Mouse (Mus musculus) heart, embryonic 16.5 days (tissue): ENCODE data around the gene Tsc2. TPM values are rescaled to one million over a fixed set of nuclear protein-coding genes. Genes with fewer than 3 reads are reported as not detected.

ENCODE experiments used
- ATAC-seq: fragments of 200-750 bp; cut with Nextera tagmentation; replicated peaks from 2 replicates; pipeline ENCODE4 v1.8.0; 2017; ENCODE audit warnings: moderate number of reproducible peaks; ENCODE audit not compliant: insufficient read depth, low FRiP score; ENCODE audit errors: extremely low read depth
- H3K27ac ChIP-seq: fragments of 300-500 bp; sonication (generic); 2 replicates; pipeline ENCODE4 v1.5.1; 2014; ENCODE audit warnings: mild to moderate bottlenecking, low read length, control low read depth, moderate library complexity
- H3K27me3 ChIP-seq: fragments of 300-500 bp; sonication (generic); 2 replicates; pipeline ENCODE4 v1.6.1; 2014; ENCODE audit warnings: low read length, mixed read lengths; ENCODE audit not compliant: control insufficient read depth, insufficient read depth
- H3K36me3 ChIP-seq: fragments of 300-500 bp; sonication (generic); 2 replicates; pipeline ENCODE4 v1.6.1; 2014; ENCODE audit not compliant: control insufficient read depth, insufficient read depth
- H3K4me1 ChIP-seq: fragments of 300-500 bp; sonication (generic); 2 replicates; pipeline ENCODE4 v1.6.1; 2014; ENCODE audit warnings: low read length, mixed read lengths; ENCODE audit not compliant: control insufficient read depth, insufficient read depth
- H3K4me2 ChIP-seq: fragments of 300-500 bp; sonication (generic); 2 replicates; pipeline ENCODE4 v1.6.1; 2014; ENCODE audit warnings: low read depth, mild to moderate bottlenecking, control low read depth, low read length
- H3K4me3 ChIP-seq: fragments of 300-500 bp; sonication (generic); 2 replicates; pipeline ENCODE4 v1.5.1; 2014; ENCODE audit warnings: mild to moderate bottlenecking, control low read depth, low read length
- H3K9ac ChIP-seq: fragments of 300-500 bp; sonication (generic); 2 replicates; pipeline ENCODE4 v1.6.1; 2014; ENCODE audit warnings: low read length, control low read depth
- H3K9me3 ChIP-seq: fragments of 300-500 bp; sonication (generic); replicated peaks from 2 replicates; pipeline ENCODE4 v1.6.1; 2016; ENCODE audit warnings: low read length; ENCODE audit not compliant: control insufficient read depth
- WGBS: fragments of 180-500 bp; shearing (Covaris S2); extraction: QIAGEN DNeasy Blood & Tissue Kit; methylation state at CpG from one replicate; pipeline ENCODE4 v1.1.7; 2014; 5-methylcytosine and 5-hydroxymethylcytosine counted together
- microRNA-seq: library from miRNA; unstranded; fragments of <30 nt; microRNA quantifications from one replicate; pipeline ENCODE4, GENCODE M21; 2017
- polyA plus RNA-seq: library from polyadenylated mRNA; unstranded; fragments of >200 nt; fragmentation: Nextera tagmentation; extraction: Ambion mirVana; gene quantifications from 2 replicates; pipeline ENCODE4 v1.2.1, GENCODE M21; 2015

The Tsc2 gene
- polyA plus RNA-seq, 1 experiment from 2014 or later, result 48.1 TPM

- H3K4me1 ChIP-seq, result peaks cover 19% of the 10 kb centered on the region
- no peak for ATAC-seq
- H3K36me3 ChIP-seq, result no peaks in the 10 kb centered on the region
- H3K4me3 ChIP-seq, result peak overlapping the region; percentile 85
- no peaks in the 10 kb centered on the region for H3K9me3 ChIP-seq
- H3K9ac ChIP-seq, result peak overlapping the region; percentile 65
- no peaks in the 10 kb centered on the region for H3K27me3 ChIP-seq
- peak overlapping the region; percentile 94 for H3K4me2 ChIP-seq
- 36% methylated on average over 9 of the region's 9 CpGs for WGBS
- peak overlapping the region; percentile 78 for H3K27ac ChIP-seq
These were observed 84.0 kb downstream of the Tsc2 start for GRCm38 (mm10) chr17:24548435-24548834.

DNA sequence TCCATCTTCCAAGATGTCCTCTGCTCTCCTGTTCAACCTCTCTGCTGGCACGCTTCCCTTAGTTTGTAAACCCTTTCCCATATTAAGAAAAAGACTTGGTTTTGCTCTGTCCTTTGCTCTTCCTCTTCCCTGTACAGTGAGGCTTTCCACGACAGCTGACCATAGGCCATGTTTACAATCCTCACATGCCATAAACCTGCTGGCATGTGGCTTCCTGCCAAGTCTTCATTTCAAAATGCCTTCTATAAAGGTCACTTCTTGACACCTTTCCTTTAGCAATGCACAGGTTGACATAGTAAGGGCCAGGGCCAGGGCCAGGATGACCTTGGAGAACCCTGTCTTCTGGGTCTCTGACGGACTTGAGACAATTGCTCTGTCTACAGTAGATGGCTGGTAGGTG, 86.2 kb downstream of the Tsc2 start:
- Histone ChIP-seq H3K36me3 (no peaks in the 10 kb centered on the region), H3K4me3 (no peak overlapping the region), H3K4me1 (peaks cover 14% of the 10 kb centered on the region), H3K9me3 (no peaks in the 10 kb centered on the region), H3K9ac (no peak overlapping the region), H3K27me3 (no peaks in the 10 kb centered on the region), H3K4me2 (no peak overlapping the region), H3K27ac (no peak overlapping the region)
- ATAC-seq, result no peak
- WGBS, result 70% methylated on average over 3 of the region's 3 CpGs

Small RNA genes lying within 50 kb of the gene (microRNA-seq; reads per million reads assigned to microRNA genes)
- gene Gm24589, result not detected

Other genes starting within 250 kb of the Tsc2 start
- 211 and 215 TPM in 2 replicates for gene Rnps1, start 218.1 kb downstream of the Tsc2 start, polyA plus RNA-seq
- 333 and 371 TPM in 2 replicates for gene Eci1, start 206.0 kb downstream of the Tsc2 start, polyA plus RNA-seq
- gene Dnase1l2, start 189.5 kb downstream of the Tsc2 start, polyA plus RNA-seq, result 1.5 and 2.1 TPM in 2 replicates
- 27.7 and 28.8 TPM in 2 replicates for gene E4f1, start 162.3 kb downstream of the Tsc2 start, polyA plus RNA-seq
- 71.1 and 76.0 TPM in 2 replicates for gene Pgp, start 162.2 kb downstream of the Tsc2 start, polyA plus RNA-seq
- 0.21 and 0.25 TPM in 2 replicates for gene Bricd5, start 158.7 kb downstream of the Tsc2 start, polyA plus RNA-seq
- 18.7 and 19.5 TPM in 2 replicates for gene Mlst8, start 153.6 kb downstream of the Tsc2 start, polyA plus RNA-seq
- 0.24 and 0.52 TPM in 2 replicates for gene Caskin1, start 144.0 kb downstream of the Tsc2 start, polyA plus RNA-seq
- gene Traf7, start 104.7 kb downstream of the Tsc2 start, polyA plus RNA-seq, result 77.6 and 80.7 TPM in 2 replicates
- gene Rab26, start 98.4 kb downstream of the Tsc2 start, polyA plus RNA-seq, result 0.87 and 0.92 TPM in 2 replicates
- 17.6 and 18.4 TPM in 2 replicates for gene Pkd1, start 82.8 kb downstream of the Tsc2 start, polyA plus RNA-seq
- gene Nthl1, start 50 bp upstream of the Tsc2 start, polyA plus RNA-seq, result 11.2 and 12.7 TPM in 2 replicates
- 50.8 and 63.9 TPM in 2 replicates for gene Slc9a3r2, start 17.7 kb upstream of the Tsc2 start, polyA plus RNA-seq
- gene Npw, start 25.8 kb upstream of the Tsc2 start, polyA plus RNA-seq, result 0.62 TPM in 1 of 2 replicates, not detected in the other
- 11.9 and 17.0 TPM in 2 replicates for gene Zfp598, start 37.1 kb upstream of the Tsc2 start, polyA plus RNA-seq
- 0.60 and 0.67 TPM in 2 replicates for gene Syngr3, start 57.3 kb upstream of the Tsc2 start, polyA plus RNA-seq
- gene Gfer, start 63.5 kb upstream of the Tsc2 start, polyA plus RNA-seq, result 27.6 and 29.7 TPM in 2 replicates
- gene Noxo1, start 63.6 kb upstream of the Tsc2 start, polyA plus RNA-seq, result 0.97 and 1.2 TPM in 2 replicates
- 44.3 and 47.5 TPM in 2 replicates for gene Tbl3, start 75.0 kb upstream of the Tsc2 start, polyA plus RNA-seq
- not detected in 2 replicates for gene Rnf151, start 85.4 kb upstream of the Tsc2 start, polyA plus RNA-seq
- gene Rps2, start 85.5 kb upstream of the Tsc2 start, polyA plus RNA-seq, result 843 and 891 TPM in 2 replicates
- 570 and 615 TPM in 2 replicates for gene Ndufb10, start 91.8 kb upstream of the Tsc2 start, polyA plus RNA-seq
- 1.7 and 2.4 TPM in 2 replicates for gene Rpl3l, start 95.2 kb upstream of the Tsc2 start, polyA plus RNA-seq
- gene Msrb1, start 104.0 kb upstream of the Tsc2 start, polyA plus RNA-seq, result 19.0 and 21.2 TPM in 2 replicates
- gene Hs3st6, start 120.4 kb upstream of the Tsc2 start, polyA plus RNA-seq, result 0.21 and 0.36 TPM in 2 replicates
- not detected in 2 replicates for gene Meiob, start 171.7 kb upstream of the Tsc2 start, polyA plus RNA-seq
- 69.1 and 71.8 TPM in 2 replicates for gene Hagh, start 207.5 kb upstream of the Tsc2 start, polyA plus RNA-seq
- 50.2 and 59.9 TPM in 2 replicates for gene Fahd1, start 217.7 kb upstream of the Tsc2 start, polyA plus RNA-seq
- gene Igfals, start 233.4 kb upstream of the Tsc2 start, polyA plus RNA-seq, result 0.40 and 0.70 TPM in 2 replicates